Mouse (Mus musculus): Measurements from ENCODE around the gene Clp1.

The Clp1 gene

GRCm38 (mm10) chr2:84714422-84714810, 12.7 kb downstream of the Clp1 start:
- DNase-seq (ENCODE audit: low spot score in 2 of 2), result peak in 1 of 2 experiments; percentile 26

GRCm38 (mm10) chr2:84711898-84712297, 15.3 kb downstream of the Clp1 start:
- DNase-seq (ENCODE audit: low spot score in 2 of 2), result no peak

GRCm38 (mm10) chr2:84707523-84707922, 19.6 kb downstream of the Clp1 start:
- DNase-seq (ENCODE audit: low spot score in 2 of 2), result no peak

GRCm38 (mm10) chr2:84705295-84705694, 21.9 kb downstream of the Clp1 start:
- DNase-seq (ENCODE audit: low spot score in 2 of 2), result peak in 1 of 2 experiments; percentile 36

GRCm38 (mm10) chr2:84704329-84704728, 22.8 kb downstream of the Clp1 start:
- no peak for DNase-seq (ENCODE audit: low spot score in 2 of 2)

- DNase-seq (ENCODE audit: low spot score in 2 of 2), result no peak
Measured at GRCm38 (mm10) chr2:84703497-84703896, 23.7 kb downstream of the Clp1 start.

GRCm38 (mm10) chr2:84695007-84695695, 32.0 kb downstream of the Clp1 start:
- DNase-seq (ENCODE audit: low spot score in 2 of 2), result no peak

- no peak for DNase-seq (ENCODE audit: low spot score in 2 of 2)
Measured at GRCm38 (mm10) chr2:84690050-84690449, 37.1 kb downstream of the Clp1 start.

- DNase-seq (ENCODE audit: low spot score in 2 of 2), result no peak
Measured at GRCm38 (mm10) chr2:84688080-84688844, 38.9 kb downstream of the Clp1 start.

GRCm38 (mm10) chr2:84682605-84683183, 44.5 kb downstream of the Clp1 start:
- no peak for DNase-seq (ENCODE audit: low spot score in 2 of 2)

GRCm38 (mm10) chr2:84679016-84679415, 48.1 kb downstream of the Clp1 start, which contains the start of gene Tmx2:
Gene Tmx2, minus strand, starts transcription at chr2:84679140.
- no peak for DNase-seq (ENCODE audit: low spot score in 2 of 2)

GRCm38 (mm10) chr2:84677968-84678880, 48.9 kb downstream of the Clp1 start, which contains the start of the genes Gm28635 and Med19:
Gene Gm28635, minus strand, starts transcription at chr2:84678041.
Gene Med19, plus strand, starts transcription at chr2:84678402.
- peak; percentile 74 to 90 for DNase-seq (ENCODE audit: low spot score in 2 of 2)

GRCm38 (mm10) chr2:84677270-84677967, 49.7 kb downstream of the Clp1 start:
- DNase-seq (ENCODE audit: low spot score in 2 of 2), result no peak
